Mouse (Mus musculus) ovary, adult 2 months (tissue): ENCODE results near the gene Rangap1. TPM values are rescaled to one million over a fixed set of nuclear protein-coding genes. Genes with fewer than 3 reads are reported as not detected.

Experiments used
- polyA plus RNA-seq: library from polyadenylated mRNA; depleted of rRNA; stranded (reverse); fragments of >200 nt; gene quantifications from 2 replicates; pipeline ENCODE4 v1.2.3, GENCODE M21; 2012; rRNA removed

The Rangap1 gene
- 33.3 and 36.8 TPM in 2 replicates for polyA plus RNA-seq

DNA sequence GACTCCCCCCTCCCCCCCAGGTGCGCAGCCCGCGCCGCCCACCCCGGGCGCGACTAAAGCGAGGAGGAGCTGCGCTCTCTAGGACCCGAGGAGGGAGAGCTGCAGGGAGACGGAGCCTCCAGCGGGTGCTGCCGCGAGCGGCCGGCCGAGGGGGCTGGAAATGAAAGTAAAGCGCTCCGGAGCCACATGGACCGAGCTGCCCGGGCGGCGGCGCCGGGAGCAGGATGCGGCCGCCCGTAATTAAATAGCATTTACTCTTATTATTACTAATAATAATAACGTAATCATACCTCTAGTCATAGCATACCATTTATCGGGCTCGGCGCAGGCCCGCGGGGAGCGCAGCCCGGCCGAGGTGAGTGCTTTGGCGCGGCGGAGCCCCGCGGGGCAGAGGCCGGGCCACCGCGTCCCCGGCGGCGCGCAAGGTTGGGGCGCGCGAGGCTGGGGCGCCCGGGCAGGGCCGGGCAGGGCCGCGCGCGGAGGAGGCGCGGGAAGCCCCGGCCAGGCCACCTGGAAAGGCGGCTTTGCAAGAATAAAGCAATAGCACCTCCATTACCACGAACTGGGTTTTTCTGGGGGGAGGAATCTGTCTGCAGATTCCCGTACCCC, at the start of gene Rangap1, which contains the start of gene Zc3h7b:
Gene Rangap1, minus strand, starts transcription at position 539 of the 609 bp plus-strand sequence.
Gene Zc3h7b, plus strand, starts transcription at position 66 of the 609 bp plus-strand sequence.

DNA sequence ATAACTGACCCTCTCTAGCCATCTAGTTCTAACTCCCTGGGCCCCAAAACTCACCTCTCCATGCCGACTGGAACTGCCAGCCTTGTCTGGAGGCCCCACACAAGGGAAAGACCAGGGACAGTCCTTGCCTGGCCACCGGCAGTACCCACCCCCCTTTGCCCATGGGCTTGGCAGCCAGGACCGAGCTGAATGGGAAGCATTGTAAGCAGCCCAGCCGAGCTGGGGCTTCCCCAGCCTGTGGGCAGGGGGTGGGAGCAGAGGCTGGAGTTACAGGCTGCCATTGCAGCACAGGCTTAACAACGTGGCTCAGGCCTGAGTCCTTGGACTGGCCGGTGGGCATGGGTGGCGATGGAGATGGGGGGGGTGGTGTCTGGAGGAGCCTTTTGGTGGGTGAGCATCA, 48.2 kb downstream of the Rangap1 start, which contains the start of gene Chadl:
Gene Chadl, minus strand, starts transcription at position 113 of the 400 bp plus-strand sequence.

DNA sequence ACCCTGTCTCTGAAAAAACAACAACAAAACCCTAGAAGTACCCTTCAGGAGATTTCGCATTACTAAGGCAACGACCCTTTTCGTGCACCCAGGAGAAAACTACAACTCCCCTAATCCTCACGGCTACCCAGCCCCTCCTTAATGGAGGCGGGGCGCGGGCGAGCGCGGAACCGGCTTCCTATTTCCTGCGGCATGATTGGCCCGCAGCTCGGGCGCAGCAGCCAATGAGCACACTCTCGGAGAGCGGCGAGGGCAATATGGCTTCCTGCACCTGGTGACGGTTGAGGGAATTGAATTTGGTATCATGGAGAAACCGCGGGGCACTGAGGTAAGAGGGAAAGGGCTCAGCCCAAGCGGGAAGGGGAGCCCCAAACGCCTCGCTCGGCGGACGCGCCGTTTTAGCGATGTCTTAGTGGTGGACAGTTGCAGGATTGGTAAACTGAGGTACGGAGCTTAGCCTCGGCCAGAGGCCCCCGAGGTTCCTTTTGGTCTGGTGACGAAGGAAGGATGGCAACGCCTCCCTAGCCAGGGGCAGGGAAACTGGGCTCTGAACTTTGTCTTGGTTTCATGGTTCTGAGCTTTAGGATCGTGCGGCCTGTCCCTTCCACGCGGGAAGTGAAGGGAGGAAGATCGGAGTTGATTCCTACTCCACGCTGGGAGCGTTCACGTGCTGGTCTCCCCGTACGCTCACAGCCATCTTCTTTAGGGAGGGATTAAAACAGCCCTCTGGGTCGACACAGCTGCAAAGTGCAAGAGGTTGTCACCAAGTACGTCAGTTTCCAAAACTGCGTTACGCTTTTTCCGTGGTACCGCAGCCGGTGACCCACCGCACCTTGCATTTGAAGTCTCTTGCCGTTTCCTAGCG, 81.4 kb downstream of the Rangap1 start, which contains the start of gene L3mbtl2:
Gene L3mbtl2, plus strand, starts transcription at position 193 of the 865 bp plus-strand sequence.

Other genes with a start within 250 kb of the Rangap1 start
- 27.6 and 28.9 TPM in 2 replicates for gene Ep300, start 160.2 kb downstream of the Rangap1 start, polyA plus RNA-seq
- gene L3mbtl2, start 81.6 kb downstream of the Rangap1 start, polyA plus RNA-seq: 15.9 and 17.1 TPM in 2 replicates
- 8.5 and 15.1 TPM in 2 replicates for gene Chadl, start 48.2 kb downstream of the Rangap1 start, polyA plus RNA-seq
- gene Zc3h7b, start 473 bp downstream of the Rangap1 start, polyA plus RNA-seq: 61.3 and 67.9 TPM in 2 replicates
- 61.6 and 63.8 TPM in 2 replicates for gene Tef, start 56.9 kb upstream of the Rangap1 start, polyA plus RNA-seq
- 26.7 and 32.4 TPM in 2 replicates for gene Tob2, start 113.3 kb upstream of the Rangap1 start, polyA plus RNA-seq
- gene Phf5a, start 126.4 kb upstream of the Rangap1 start, polyA plus RNA-seq: 42.5 and 42.6 TPM in 2 replicates
- gene Aco2, start 126.8 kb upstream of the Rangap1 start, polyA plus RNA-seq: 206 and 228 TPM in 2 replicates
- 21.0 and 21.5 TPM in 2 replicates for gene Polr3h, start 180.7 kb upstream of the Rangap1 start, polyA plus RNA-seq
- 50.8 and 58.3 TPM in 2 replicates for gene Csdc2, start 191.2 kb upstream of the Rangap1 start, polyA plus RNA-seq
- gene Pmm1, start 215.4 kb upstream of the Rangap1 start, polyA plus RNA-seq: 99.8 and 100 TPM in 2 replicates
- gene 1700029P11Rik, start 235.0 kb upstream of the Rangap1 start, polyA plus RNA-seq: 0.18 TPM in 1 of 2 replicates, not detected in the other
- 17.3 and 19.2 TPM in 2 replicates for gene Xrcc6, start 242.3 kb upstream of the Rangap1 start, polyA plus RNA-seq